Mouse (Mus musculus): Measurements from ENCODE around the gene Cstad. TPM values are rescaled to one million over a fixed set of nuclear protein-coding genes. Genes with fewer than 3 reads are reported as not detected.

The Cstad gene
- polyA plus RNA-seq, 1 experiment from 2014 or later: not detected

- H3K9ac ChIP-seq (ENCODE audit: low read depth, low read length): no peak overlapping the region
- WGBS (ENCODE audit: insufficient replicate concordance): 58% methylated on average over 1 of the region's 1 CpGs
Measured at GRCm38 (mm10) chr2:30559552-30559951, 35.3 kb upstream of the Cstad start.

GRCm38 (mm10) chr2:30562553-30562952 lies 32.3 kb upstream of the Cstad start:
- WGBS (ENCODE audit: insufficient replicate concordance): 50% methylated on average over 3 of the region's 3 CpGs
- no peaks in the 10 kb centered on the region for H3K36me3 ChIP-seq (ENCODE audit: control insufficient read depth, insufficient read depth)
- no peak for ATAC-seq (ENCODE audit: low read depth)
- H3K4me1 ChIP-seq (ENCODE audit: control insufficient read depth, low read depth, low read length): no peaks in the 10 kb centered on the region
- no peak overlapping the region for H3K27ac ChIP-seq (ENCODE audit: low read length)
- H3K4me2 ChIP-seq (ENCODE audit: low read depth, low read length): no peak overlapping the region
- no peaks in the 10 kb centered on the region for H3K9me3 ChIP-seq (replicated peaks; ENCODE audit: control insufficient read depth, low read length)
- H3K9ac ChIP-seq (ENCODE audit: low read depth, low read length): no peak overlapping the region
- H3K4me3 ChIP-seq (ENCODE audit: low read depth, low read length): no peak overlapping the region
- no peaks in the 10 kb centered on the region for H3K27me3 ChIP-seq (ENCODE audit: control insufficient read depth, insufficient read depth, low read depth, low read length)

More at GRCm38 (mm10) chr2:30559552-30559951, 35.3 kb upstream of the Cstad start:
- no peaks in the 10 kb centered on the region for H3K36me3 ChIP-seq (ENCODE audit: control insufficient read depth, insufficient read depth)
- H3K27ac ChIP-seq (ENCODE audit: low read length): no peak overlapping the region
- ATAC-seq (ENCODE audit: low read depth): no peak
- no peaks in the 10 kb centered on the region for H3K4me1 ChIP-seq (ENCODE audit: control insufficient read depth, low read depth, low read length)
- H3K27me3 ChIP-seq (ENCODE audit: control insufficient read depth, insufficient read depth, low read depth, low read length): no peaks in the 10 kb centered on the region
- no peak overlapping the region for H3K4me3 ChIP-seq (ENCODE audit: low read depth, low read length)
- no peaks in the 10 kb centered on the region for H3K9me3 ChIP-seq (replicated peaks; ENCODE audit: control insufficient read depth, low read length)
- no peak overlapping the region for H3K4me2 ChIP-seq (ENCODE audit: low read depth, low read length)

- Histone ChIP-seq H3K4me2 (ENCODE audit: low read depth, low read length) (no peak overlapping the region), H3K9ac (ENCODE audit: low read depth, low read length) (no peak overlapping the region), H3K4me3 (ENCODE audit: low read depth, low read length) (no peak overlapping the region), H3K27ac (ENCODE audit: low read length) (no peak overlapping the region), H3K4me1 (ENCODE audit: control insufficient read depth, low read depth, low read length) (no peaks in the 10 kb centered on the region), H3K27me3 (ENCODE audit: control insufficient read depth, insufficient read depth, low read depth, low read length) (no peaks in the 10 kb centered on the region), H3K9me3 (replicated peaks; ENCODE audit: control insufficient read depth, low read length) (no peaks in the 10 kb centered on the region), H3K36me3 (ENCODE audit: control insufficient read depth, insufficient read depth) (no peaks in the 10 kb centered on the region)
- no peak for ATAC-seq (ENCODE audit: low read depth)
- 60% methylated on average over 4 of the region's 4 CpGs for WGBS (ENCODE audit: insufficient replicate concordance)
Measured at GRCm38 (mm10) chr2:30571647-30572046, 23.2 kb upstream of the Cstad start.

GRCm38 (mm10) chr2:30573522-30573921 lies 21.3 kb upstream of the Cstad start:
- H3K4me3 ChIP-seq (ENCODE audit: low read depth, low read length): no peak overlapping the region
- WGBS (ENCODE audit: insufficient replicate concordance): 55% methylated on average over 4 of the region's 4 CpGs
- no peak overlapping the region for H3K27ac ChIP-seq (ENCODE audit: low read length)
- H3K9ac ChIP-seq (ENCODE audit: low read depth, low read length): no peak overlapping the region
- no peaks in the 10 kb centered on the region for H3K9me3 ChIP-seq (replicated peaks; ENCODE audit: control insufficient read depth, low read length)
- H3K36me3 ChIP-seq (ENCODE audit: control insufficient read depth, insufficient read depth): no peaks in the 10 kb centered on the region
- no peaks in the 10 kb centered on the region for H3K4me1 ChIP-seq (ENCODE audit: control insufficient read depth, low read depth, low read length)
- ATAC-seq (ENCODE audit: low read depth): no peak
- no peak overlapping the region for H3K4me2 ChIP-seq (ENCODE audit: low read depth, low read length)
- H3K27me3 ChIP-seq (ENCODE audit: control insufficient read depth, insufficient read depth, low read depth, low read length): no peaks in the 10 kb centered on the region

- no peak for ATAC-seq (ENCODE audit: low read depth)
- H3K9me3 ChIP-seq (replicated peaks; ENCODE audit: control insufficient read depth, low read length): no peaks in the 10 kb centered on the region
- WGBS (ENCODE audit: insufficient replicate concordance): 71% methylated on average over 9 of the region's 9 CpGs
Measured at GRCm38 (mm10) chr2:30577010-30577409, 17.8 kb upstream of the Cstad start.

GRCm38 (mm10) chr2:30578006-30578405 lies 16.8 kb upstream of the Cstad start:
- no peaks in the 10 kb centered on the region for H3K36me3 ChIP-seq (ENCODE audit: control insufficient read depth, insufficient read depth)
- no peaks in the 10 kb centered on the region for H3K27me3 ChIP-seq (ENCODE audit: control insufficient read depth, insufficient read depth, low read depth, low read length)
- no peak for ATAC-seq (ENCODE audit: low read depth)
- H3K9ac ChIP-seq (ENCODE audit: low read depth, low read length): no peak overlapping the region
- H3K27ac ChIP-seq (ENCODE audit: low read length): no peak overlapping the region
- no peak overlapping the region for H3K4me3 ChIP-seq (ENCODE audit: low read depth, low read length)
- H3K9me3 ChIP-seq (replicated peaks; ENCODE audit: control insufficient read depth, low read length): no peaks in the 10 kb centered on the region
- no peaks in the 10 kb centered on the region for H3K4me1 ChIP-seq (ENCODE audit: control insufficient read depth, low read depth, low read length)
- WGBS (ENCODE audit: insufficient replicate concordance): 56% methylated on average over 2 of the region's 2 CpGs
- no peak overlapping the region for H3K4me2 ChIP-seq (ENCODE audit: low read depth, low read length)

More at GRCm38 (mm10) chr2:30577010-30577409, 17.8 kb upstream of the Cstad start:
- no peaks in the 10 kb centered on the region for H3K4me1 ChIP-seq (ENCODE audit: control insufficient read depth, low read depth, low read length)
- H3K4me2 ChIP-seq (ENCODE audit: low read depth, low read length): no peak overlapping the region
- no peak overlapping the region for H3K9ac ChIP-seq (ENCODE audit: low read depth, low read length)
- H3K36me3 ChIP-seq (ENCODE audit: control insufficient read depth, insufficient read depth): no peaks in the 10 kb centered on the region
- no peak overlapping the region for H3K4me3 ChIP-seq (ENCODE audit: low read depth, low read length)
- no peak overlapping the region for H3K27ac ChIP-seq (ENCODE audit: low read length)
- no peaks in the 10 kb centered on the region for H3K27me3 ChIP-seq (ENCODE audit: control insufficient read depth, insufficient read depth, low read depth, low read length)

- Histone ChIP-seq H3K9ac (ENCODE audit: low read depth, low read length) (no peak overlapping the region), H3K4me1 (ENCODE audit: control insufficient read depth, low read depth, low read length) (peaks cover 3% of the 10 kb centered on the region), H3K27me3 (ENCODE audit: control insufficient read depth, insufficient read depth, low read depth, low read length) (no peaks in the 10 kb centered on the region), H3K4me3 (ENCODE audit: low read depth, low read length) (no peak overlapping the region), H3K9me3 (replicated peaks; ENCODE audit: control insufficient read depth, low read length) (no peaks in the 10 kb centered on the region), H3K36me3 (ENCODE audit: control insufficient read depth, insufficient read depth) (no peaks in the 10 kb centered on the region), H3K27ac (ENCODE audit: low read length) (no peak overlapping the region), H3K4me2 (ENCODE audit: low read depth, low read length) (no peak overlapping the region)
- WGBS (ENCODE audit: insufficient replicate concordance): 12% methylated on average over 8 of the region's 8 CpGs
- ATAC-seq (ENCODE audit: low read depth): 0 out of 2 replicates have a peak, but pooled peaks have one; percentile 9
Measured at GRCm38 (mm10) chr2:30587161-30587560, 7.7 kb upstream of the Cstad start.

- H3K9ac ChIP-seq (ENCODE audit: low read depth, low read length): no peak overlapping the region
- no peak overlapping the region for H3K27ac ChIP-seq (ENCODE audit: low read length)
- 35% methylated on average over 2 of the region's 2 CpGs for WGBS (ENCODE audit: insufficient replicate concordance)
- ATAC-seq (ENCODE audit: low read depth): no peak
- no peaks in the 10 kb centered on the region for H3K9me3 ChIP-seq (replicated peaks; ENCODE audit: control insufficient read depth, low read length)
- no peaks in the 10 kb centered on the region for H3K36me3 ChIP-seq (ENCODE audit: control insufficient read depth, insufficient read depth)
- no peak overlapping the region for H3K4me3 ChIP-seq (ENCODE audit: low read depth, low read length)
- no peak overlapping the region for H3K4me2 ChIP-seq (ENCODE audit: low read depth, low read length)
- H3K4me1 ChIP-seq (ENCODE audit: control insufficient read depth, low read depth, low read length): peaks cover 3% of the 10 kb centered on the region
- H3K27me3 ChIP-seq (ENCODE audit: control insufficient read depth, insufficient read depth, low read depth, low read length): no peaks in the 10 kb centered on the region
Measured at GRCm38 (mm10) chr2:30587671-30588070, 7.2 kb upstream of the Cstad start.

GRCm38 (mm10) chr2:30588985-30589511 lies 5.8 kb upstream of the Cstad start:
- ATAC-seq (ENCODE audit: low read depth): no peak
- no peak overlapping the region for H3K27ac ChIP-seq (ENCODE audit: low read length)

More at GRCm38 (mm10) chr2:30588985-30589511, 5.8 kb upstream of the Cstad start:
- Histone ChIP-seq H3K27me3 (ENCODE audit: control insufficient read depth, insufficient read depth, low read depth, low read length) (no peaks in the 10 kb centered on the region), H3K4me1 (ENCODE audit: control insufficient read depth, low read depth, low read length) (peaks cover 5% of the 10 kb centered on the region), H3K4me2 (ENCODE audit: low read depth, low read length) (no peak overlapping the region), H3K4me3 (ENCODE audit: low read depth, low read length) (no peak overlapping the region), H3K9me3 (replicated peaks; ENCODE audit: control insufficient read depth, low read length) (no peaks in the 10 kb centered on the region), H3K9ac (ENCODE audit: low read depth, low read length) (no peak overlapping the region), H3K36me3 (ENCODE audit: control insufficient read depth, insufficient read depth) (no peaks in the 10 kb centered on the region)
- 58% methylated on average over 4 of the region's 4 CpGs for WGBS (ENCODE audit: insufficient replicate concordance)

Data from liver, embryonic 16.5 days (tissue).